Mouse (Mus musculus) ES-Bruce4 (cell line): ENCODE results near the gene Brpf1. TPM values are rescaled to one million over a fixed set of nuclear protein-coding genes. Genes with fewer than 3 reads are reported as not detected.

ENCODE experiments used
- H3K27ac ChIP-seq: 2 replicates; pipeline ENCODE4 v1.5.1; 2012; ENCODE audit warnings: low read length, inconsistent platforms; ENCODE audit not compliant: insufficient read depth
- H3K27me3 ChIP-seq: 2 replicates; pipeline ENCODE4 v1.6.1; 2012; ENCODE audit warnings: mild to moderate bottlenecking, low read length, inconsistent platforms; ENCODE audit not compliant: control insufficient read depth, poor library complexity, insufficient read depth, severe bottlenecking
- H3K36me3 ChIP-seq: 2 replicates; pipeline ENCODE4 v1.6.1; 2012; ENCODE audit warnings: inconsistent platforms, mild to moderate bottlenecking, low read length, moderate library complexity; ENCODE audit not compliant: control insufficient read depth, poor library complexity, insufficient read depth, severe bottlenecking
- H3K4me1 ChIP-seq: one replicate; pipeline ENCODE4 v1.8.1; 2011; ENCODE audit warnings: low read length; ENCODE audit not compliant: control insufficient read depth, insufficient read depth
- H3K4me3 ChIP-seq: 2 replicates; pipeline ENCODE4 v1.5.1; 2011; ENCODE audit warnings: low read depth, mild to moderate bottlenecking, low read length
- H3K9ac ChIP-seq: 2 replicates; pipeline ENCODE4 v1.6.1; 2012; ENCODE audit warnings: low read depth, mild to moderate bottlenecking, inconsistent platforms; ENCODE audit not compliant: poor library complexity, severe bottlenecking
- H3K9me3 ChIP-seq: replicated peaks from 2 replicates; pipeline ENCODE4 v1.6.1; 2012; ENCODE audit warnings: mild to moderate bottlenecking, low read length, inconsistent platforms; ENCODE audit not compliant: control insufficient read depth, poor library complexity, insufficient read depth, severe bottlenecking
- CTCF ChIP-seq: IDR thresholded peaks from one replicate; pipeline ENCODE4 v1.8.1; 2011; ENCODE audit warnings: low read depth, low read length
- EP300 ChIP-seq: IDR thresholded peaks from 2 replicates; pipeline ENCODE4 v1.6.1; 2011; ENCODE audit warnings: low read depth, low read length; ENCODE audit not compliant: insufficient read depth
- POLR2A ChIP-seq: IDR thresholded peaks from one replicate; pipeline ENCODE4 v1.8.1; 2011; ENCODE audit warnings: low read length; ENCODE audit not compliant: insufficient read depth
- polyA plus RNA-seq: library from polyadenylated mRNA; stranded (reverse); fragments of >200 nt; gene quantifications from 2 replicates; pipeline ENCODE4 v1.2.4, GENCODE M21; 2011; ENCODE audit warnings: low read depth; ENCODE audit not compliant: missing spikeins, insufficient read depth, insufficient read length

Brpf1 gene
- polyA plus RNA-seq, 1 experiment: 26.7 TPM

DNA sequence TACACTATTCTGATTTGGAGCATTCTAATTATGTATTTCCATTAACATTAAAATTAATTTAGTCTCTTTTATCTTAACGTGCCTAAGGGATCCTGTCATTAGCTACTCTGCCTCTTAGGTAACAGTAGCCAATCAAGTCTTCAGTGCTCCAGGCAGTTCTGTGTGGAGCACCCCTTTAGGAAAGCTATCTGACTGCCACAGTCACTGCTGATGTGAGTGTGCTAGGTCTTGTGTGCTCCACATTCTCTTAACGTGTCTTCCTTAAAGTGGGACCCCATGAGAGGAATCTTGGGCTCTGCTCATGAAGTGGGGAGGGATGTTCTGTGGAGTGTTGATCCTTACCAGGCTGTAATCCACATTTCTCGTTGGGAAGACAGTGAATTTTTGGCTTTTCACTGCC, 34.6 kb upstream of the Brpf1 start:
- Histone ChIP-seq H3K27me3 (no peaks in the 10 kb centered on the region), H3K4me1 (peaks cover 2% of the 10 kb centered on the region), H3K9ac (no peak overlapping the region), H3K4me3 (no peak overlapping the region), H3K9me3 (no peaks in the 10 kb centered on the region), H3K36me3 (peaks cover 13% of the 10 kb centered on the region), H3K27ac (no peak overlapping the region)
- no peak for TF ChIP-seq POLR2A
- TF ChIP-seq CTCF: no peak
- no peak for TF ChIP-seq EP300

DNA sequence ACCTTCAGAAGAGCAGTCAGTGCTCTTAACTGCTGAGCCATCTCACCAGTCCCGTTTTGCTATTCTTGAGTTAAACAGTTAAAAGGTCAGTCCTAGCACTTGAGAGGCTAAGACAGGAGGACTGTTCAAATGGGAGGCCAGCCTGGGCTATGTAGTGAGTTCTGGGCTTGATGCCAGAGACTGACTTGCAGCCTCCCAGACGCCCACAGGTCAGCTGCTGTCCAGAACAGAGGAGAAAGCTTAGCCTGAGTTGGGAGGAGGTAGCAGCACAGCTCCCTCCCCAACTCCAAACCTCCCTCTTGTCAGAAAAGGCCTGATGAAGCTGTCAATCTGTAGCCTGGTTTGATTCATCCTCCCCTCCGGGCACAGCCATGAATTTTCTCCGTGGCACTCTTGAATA, 30.1 kb upstream of the Brpf1 start:
- Histone ChIP-seq H3K4me3 (no peak overlapping the region), H3K4me1 (no peaks in the 10 kb centered on the region), H3K36me3 (peaks cover 3% of the 10 kb centered on the region; the same call in 1 of the 2 replicates), H3K9me3 (no peaks in the 10 kb centered on the region), H3K27ac (no peak overlapping the region), H3K9ac (no peak overlapping the region), H3K27me3 (no peaks in the 10 kb centered on the region)
- TF ChIP-seq POLR2A: no peak
- TF ChIP-seq CTCF: no peak
- no peak for TF ChIP-seq EP300

DNA sequence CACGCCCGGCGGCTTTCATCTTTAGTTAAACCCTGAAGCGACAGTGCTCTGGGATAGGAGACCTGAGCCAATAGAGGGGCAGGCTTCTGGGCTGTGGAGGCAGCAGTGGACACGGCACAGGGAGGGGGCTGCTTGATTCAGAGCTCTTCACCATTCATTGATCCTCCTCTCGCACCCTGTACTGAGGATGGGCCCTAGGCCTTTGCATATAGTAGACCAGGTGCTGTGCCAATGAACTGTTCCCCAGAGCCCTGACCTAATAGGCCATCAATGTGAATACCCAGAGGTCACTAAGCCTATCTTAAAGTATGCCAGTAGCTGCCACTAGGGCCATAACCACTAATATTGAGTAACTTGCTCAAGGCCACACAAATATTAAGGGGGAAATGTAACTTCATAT, 25.3 kb upstream of the Brpf1 start:
- Histone ChIP-seq H3K27me3 (no peaks in the 10 kb centered on the region), H3K4me1 (peaks cover 2% of the 10 kb centered on the region), H3K4me3 (no peak overlapping the region), H3K9ac (no peak overlapping the region), H3K36me3 (no peaks in the 10 kb centered on the region), H3K9me3 (no peaks in the 10 kb centered on the region), H3K27ac (no peak overlapping the region)
- no peak for TF ChIP-seq POLR2A
- no peak for TF ChIP-seq EP300
- no peak for TF ChIP-seq CTCF

DNA sequence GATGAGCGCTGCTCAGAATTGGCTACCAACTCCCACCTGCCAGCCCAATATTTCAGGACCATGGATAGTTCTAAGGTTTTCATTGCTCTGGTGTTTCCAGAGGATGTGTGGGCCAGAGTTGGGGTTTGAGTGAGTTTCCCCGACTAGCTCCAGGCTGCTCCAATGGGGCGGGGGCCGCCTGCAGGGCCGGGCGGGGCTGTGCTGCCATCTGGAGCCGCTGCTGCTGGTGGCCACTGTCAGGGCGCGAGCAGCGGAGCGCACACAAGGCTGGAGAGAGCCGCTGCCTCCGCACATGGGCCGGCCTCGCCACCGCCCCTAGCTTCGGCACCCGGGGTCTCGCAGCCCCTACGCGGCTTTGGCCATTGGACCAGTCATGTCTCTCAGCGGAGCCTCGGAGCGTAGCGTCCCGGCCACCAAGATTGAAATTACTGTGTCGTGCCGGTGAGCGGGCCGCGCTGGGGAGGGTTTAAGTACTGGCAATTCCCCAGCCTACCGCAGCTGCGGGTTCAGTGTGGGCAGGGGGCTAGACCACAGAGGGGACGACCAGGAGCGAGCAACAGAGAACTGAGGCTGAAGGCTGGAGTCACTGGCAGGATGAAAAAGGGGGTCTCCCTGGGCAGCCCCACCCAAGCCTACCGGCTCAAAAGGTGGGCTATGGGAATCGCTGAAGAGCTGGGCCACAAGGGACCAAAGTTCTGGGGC, 24.7 kb upstream of the Brpf1 start, which contains the start of gene Cpne9:
TSS of gene Cpne9 (plus strand) at position 207 of the 702 bp plus-strand sequence.
- peak within 1 kb of the TSS; percentile 32 for H3K9ac ChIP-seq
- H3K27me3 ChIP-seq: no peaks in the 10 kb centered on the region
- H3K27ac ChIP-seq: no peak within 1 kb of the TSS
- H3K9me3 ChIP-seq: no peaks in the 10 kb centered on the region
- no peaks in the 10 kb centered on the region for H3K36me3 ChIP-seq
- TF ChIP-seq POLR2A (no peak), CTCF (no peak), EP300 (no peak)
- H3K4me1 ChIP-seq: peaks cover 2% of the 10 kb centered on the region
- peak within 1 kb of the TSS; percentile 70 for H3K4me3 ChIP-seq

DNA sequence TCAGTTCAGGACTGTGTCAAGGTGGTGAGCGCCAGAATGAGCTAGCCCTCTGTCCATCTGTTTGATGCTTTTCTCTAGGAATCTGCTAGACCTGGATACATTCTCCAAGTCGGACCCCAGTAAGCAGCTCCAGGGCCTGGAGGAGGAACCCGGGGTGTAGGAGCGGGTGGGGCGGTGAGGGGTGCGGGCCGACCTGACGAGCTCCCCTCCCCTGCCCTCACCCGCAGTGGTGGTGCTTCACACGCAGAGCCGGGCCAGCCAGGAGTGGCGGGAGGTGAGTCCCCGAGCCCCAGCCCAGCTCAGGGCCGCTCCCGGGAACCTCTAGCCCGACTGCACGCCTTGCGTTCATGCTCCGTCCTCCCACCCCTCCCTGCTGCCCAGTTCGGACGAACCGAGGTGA, 24.0 kb upstream of the Brpf1 start:
- no peaks in the 10 kb centered on the region for H3K27me3 ChIP-seq
- H3K4me3 ChIP-seq: peak overlapping the region; percentile 70
- H3K36me3 ChIP-seq: no peaks in the 10 kb centered on the region
- H3K27ac ChIP-seq: no peak overlapping the region
- H3K9me3 ChIP-seq: no peaks in the 10 kb centered on the region
- peaks cover 2% of the 10 kb centered on the region for H3K4me1 ChIP-seq
- H3K9ac ChIP-seq: peak overlapping the region; percentile 19; the same call in 1 of the 2 replicates
- TF ChIP-seq EP300: no peak
- no peak for TF ChIP-seq CTCF
- no peak for TF ChIP-seq POLR2A

DNA sequence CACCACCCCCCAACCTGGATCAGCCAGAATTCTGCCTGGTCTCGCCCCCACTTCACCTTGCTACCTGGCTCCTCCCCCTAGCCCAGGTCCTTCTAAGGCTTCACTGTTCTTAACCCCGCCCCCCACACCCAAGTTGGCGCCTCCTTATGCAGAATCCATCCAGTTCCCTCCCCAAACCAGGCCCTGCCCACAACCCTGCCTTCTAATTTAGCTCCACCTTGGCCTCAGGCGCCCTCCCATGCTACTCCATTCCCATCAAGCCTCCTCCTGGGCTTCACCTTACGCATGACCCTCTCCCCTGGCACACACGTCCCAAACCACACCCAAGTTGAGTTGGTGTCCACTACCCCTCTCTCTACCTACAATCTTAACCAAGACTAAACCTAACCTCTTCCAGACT, 23.4 kb upstream of the Brpf1 start:
- no peak overlapping the region for H3K27ac ChIP-seq
- TF ChIP-seq POLR2A (peak; percentile 55), CTCF (no peak), EP300 (peak; percentile 70; the same call in 1 of the 2 replicates)
- no peaks in the 10 kb centered on the region for H3K9me3 ChIP-seq
- H3K9ac ChIP-seq: peak overlapping the region; percentile 19; the same call in 1 of the 2 replicates
- H3K4me1 ChIP-seq: peaks cover 2% of the 10 kb centered on the region
- no peaks in the 10 kb centered on the region for H3K36me3 ChIP-seq
- no peaks in the 10 kb centered on the region for H3K27me3 ChIP-seq
- peak overlapping the region; percentile 70 for H3K4me3 ChIP-seq
